Mouse (Mus musculus) MEL (cell line): ENCODE data around the gene Myocd. TPM values are rescaled to one million over a fixed set of nuclear protein-coding genes. Genes with fewer than 3 reads are reported as not detected.

Experiments
- DNase-seq: peaks from one replicate; pipeline ENCODE4 v3.0.0; 2011; ENCODE audit warnings: low read depth, low spot score
- H3K27ac ChIP-seq: 2 replicates; pipeline ENCODE4 v1.5.1; 2012; ENCODE audit warnings: low read depth, mild to moderate bottlenecking, control low read depth, low read length, moderate library complexity; ENCODE audit not compliant: control insufficient read depth
- H3K27me3 ChIP-seq, 2 experiments: fragments of 150-350 bp in 1 of 2; sonication (generic) in 1 of 2; 2 replicates each; pipeline ENCODE4 v1.6.1; 2012; ENCODE audit warnings: low read length in 2 of 2, mild to moderate bottlenecking in 2 of 2, improper control_type of control experiment in 1 of 2, moderate library complexity in 1 of 2; ENCODE audit not compliant: insufficient read depth in 2 of 2, control insufficient read depth in 1 of 2
- H3K36me3 ChIP-seq, 2 experiments: 2 replicates each; pipeline ENCODE4 v1.6.1; 2012 to 2014; ENCODE audit warnings: low read length in 2 of 2, improper control_type of control experiment in 1 of 2, inconsistent platforms in 1 of 2, mild to moderate bottlenecking in 1 of 2; ENCODE audit not compliant: insufficient read depth in 2 of 2, control insufficient read depth in 1 of 2
- H3K4me1 ChIP-seq, 2 experiments: fragments of 150-350 bp in 1 of 2; sonication (generic) in 1 of 2; 2 replicates each; pipeline ENCODE4 v1.6.1; 2012; ENCODE audit warnings: low read length in 2 of 2, improper control_type of control experiment in 1 of 2, mild to moderate bottlenecking in 1 of 2; ENCODE audit not compliant: insufficient read depth in 2 of 2, control insufficient read depth in 1 of 2
- H3K4me3 ChIP-seq, 2 experiments: fragments of 150-350 bp in 1 of 2; sonication (generic) in 1 of 2; 2 replicates each; pipeline ENCODE4 v1.5.1; 2012; ENCODE audit warnings: low read depth in 2 of 2, low read length in 2 of 2, mild to moderate bottlenecking in 2 of 2, moderate library complexity in 2 of 2, control low read depth in 1 of 2, improper control_type of control experiment in 1 of 2; ENCODE audit not compliant: control insufficient read depth in 1 of 2, insufficient read depth in 1 of 2
- H3K79me2 ChIP-seq: 2 replicates; pipeline ENCODE4 v1.6.1; 2012; ENCODE audit warnings: mild to moderate bottlenecking, low read length, moderate library complexity; ENCODE audit not compliant: control insufficient read depth, poor library complexity, insufficient read depth
- H3K9ac ChIP-seq: 2 replicates; pipeline ENCODE4 v1.6.1; 2012; ENCODE audit warnings: low read depth, mild to moderate bottlenecking, control low read depth, low read length, moderate library complexity; ENCODE audit not compliant: control insufficient read depth, poor library complexity, severe bottlenecking
- H3K9me3 ChIP-seq: fragments of 150-350 bp; sonication (generic); replicated peaks from 2 replicates; pipeline ENCODE4 v1.6.1; 2012; ENCODE audit warnings: mild to moderate bottlenecking, low read length, improper control_type of control experiment, moderate library complexity; ENCODE audit not compliant: insufficient read depth
- CTCF ChIP-seq, 3 experiments: IDR thresholded peaks in 2 of 3; conservative IDR thresholded peaks in 1 of 3; 2 replicates each; pipeline ENCODE4 v1.5.1; 2011 to 2012; ENCODE audit warnings: low read length in 3 of 3, low read depth in 2 of 3, mild to moderate bottlenecking in 2 of 3, improper control_type of control experiment in 1 of 3, inconsistent platforms in 1 of 3, mixed read lengths in 1 of 3, moderate library complexity in 1 of 3; ENCODE audit not compliant: control insufficient read depth in 1 of 3, insufficient read depth in 1 of 3, poor library complexity in 1 of 3, severe bottlenecking in 1 of 3
- E2F4 ChIP-seq: IDR thresholded peaks from 2 replicates; pipeline ENCODE4 v1.6.1; 2011; ENCODE audit warnings: low read depth, low read length, improper control_type of control experiment, borderline replicate concordance
- ELF1 ChIP-seq: IDR thresholded peaks from 2 replicates; pipeline ENCODE4 v1.6.1; 2014; ENCODE audit warnings: low read depth, mild to moderate bottlenecking, inconsistent platforms, low read length, improper control_type of control experiment, moderate library complexity
- ETS1 ChIP-seq: IDR thresholded peaks from 2 replicates; pipeline ENCODE4 v1.6.1; 2012; ENCODE audit warnings: low read depth, mild to moderate bottlenecking, inconsistent platforms, low read length, improper control_type of control experiment, moderate library complexity
- HCFC1 ChIP-seq: IDR thresholded peaks from 2 replicates; pipeline ENCODE4 v1.6.1; 2012; ENCODE audit warnings: low read depth, mild to moderate bottlenecking, inconsistent platforms, low read length, improper control_type of control experiment, moderate library complexity
- JUND ChIP-seq: IDR thresholded peaks from 2 replicates; pipeline ENCODE4 v1.6.1; 2011; ENCODE audit warnings: low read depth, mild to moderate bottlenecking, improper control_type of control experiment, low read length
- KAT2A ChIP-seq: conservative IDR thresholded peaks from 2 replicates; pipeline ENCODE4 v1.6.1; 2012; ENCODE audit warnings: low read depth, low read length, improper control_type of control experiment, inconsistent platforms
- MAFK ChIP-seq: IDR thresholded peaks from 2 replicates; pipeline ENCODE4 v1.6.1; 2011; ENCODE audit warnings: low read depth, mild to moderate bottlenecking, low read length, improper control_type of control experiment, borderline replicate concordance
- MAX ChIP-seq: IDR thresholded peaks from 2 replicates; pipeline ENCODE4 v1.6.1; 2011; ENCODE audit warnings: low read length, improper control_type of control experiment
- MEF2A ChIP-seq: IDR thresholded peaks from 2 replicates; pipeline ENCODE4 v1.6.1; 2014; ENCODE audit warnings: low read depth, mild to moderate bottlenecking, inconsistent platforms, low read length, improper control_type of control experiment; ENCODE audit not compliant: poor library complexity, insufficient replicate concordance, severe bottlenecking; ENCODE audit errors: extremely low read depth
- NELFE ChIP-seq: IDR thresholded peaks from 2 replicates; pipeline ENCODE4 v1.6.1; 2011; ENCODE audit warnings: low read depth, low read length, improper control_type of control experiment
- NRF1 ChIP-seq: IDR thresholded peaks from 2 replicates; pipeline ENCODE4 v1.6.1; 2014; ENCODE audit warnings: low read depth, mild to moderate bottlenecking, inconsistent platforms, low read length, improper control_type of control experiment, moderate library complexity; ENCODE audit not compliant: poor library complexity, insufficient read depth, severe bottlenecking
- RAD21 ChIP-seq: IDR thresholded peaks from 2 replicates; pipeline ENCODE4 v1.6.1; 2011; ENCODE audit warnings: mild to moderate bottlenecking, low read depth, low read length, improper control_type of control experiment
- TBP ChIP-seq: IDR thresholded peaks from 2 replicates; pipeline ENCODE4 v1.8.0; 2011; ENCODE audit warnings: low read depth, low read length, improper control_type of control experiment
- TCF12 ChIP-seq: IDR thresholded peaks from 2 replicates; pipeline ENCODE4 v1.6.1; 2014; ENCODE audit warnings: low read depth, mild to moderate bottlenecking, inconsistent platforms, low read length, improper control_type of control experiment, moderate library complexity
- USF2 ChIP-seq, 2 experiments: IDR thresholded peaks; 2 replicates each; pipeline ENCODE4 v1.6.1; 2011 to 2012; ENCODE audit warnings: improper control_type of control experiment in 2 of 2, low read length in 2 of 2, borderline replicate concordance in 1 of 2, inconsistent platforms in 1 of 2, low read depth in 1 of 2, mild to moderate bottlenecking in 1 of 2; ENCODE audit not compliant: insufficient read depth in 1 of 2
- polyA plus RNA-seq, 2 experiments: library from polyadenylated mRNA; stranded (reverse) in 1 of 2; unstranded in 1 of 2; fragments of >175 nt in 1 of 2; fragments of >200 nt in 1 of 2; gene quantifications; 2 replicates each; pipeline versions ENCODE4 v1.2.1 to v1.2.4; 2012; ENCODE audit warnings: low replicate concordance in 2 of 2, low read depth in 1 of 2; ENCODE audit not compliant: insufficient read length in 2 of 2, insufficient read depth in 1 of 2, missing spikeins in 1 of 2
- total RNA-seq: library from RNA; depleted of rRNA; stranded (reverse); fragments of 300-350 nt; gene quantifications from 2 replicates; pipeline ENCODE4 v1.2.3, GENCODE M21; 2012

The Myocd gene
- total and polyA plus RNA-seq, 3 experiments: not detected

DNA sequence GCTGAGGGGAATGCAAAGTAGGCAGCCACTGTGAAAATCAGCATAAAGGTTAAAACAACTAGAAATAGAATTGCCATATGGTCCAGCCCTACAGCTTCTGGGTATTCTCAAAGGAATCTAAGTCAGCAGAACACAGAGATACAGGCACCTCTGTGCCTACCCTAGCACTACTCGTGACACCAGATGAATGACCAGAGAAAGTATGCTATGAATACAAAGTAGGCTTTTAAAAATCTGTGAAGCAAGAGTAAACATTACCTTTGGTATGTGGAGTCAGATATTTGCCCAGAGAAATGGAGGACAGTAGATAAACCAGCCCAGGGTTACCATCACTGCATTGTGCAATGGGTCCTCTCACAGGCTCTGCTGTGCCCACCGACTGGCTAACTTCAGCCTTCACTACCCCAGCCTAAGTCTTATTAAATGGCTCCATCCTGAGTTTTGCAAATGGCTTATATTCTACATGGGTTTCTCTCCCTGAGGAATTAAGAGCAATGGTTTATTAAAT is 132.6 kb downstream of the Myocd start:
- no peaks in the 10 kb centered on the region for H3K9me3 ChIP-seq
- no peaks in the 10 kb centered on the region for H3K4me1 ChIP-seq
- no peak overlapping the region for H3K27ac ChIP-seq
- no peaks in the 10 kb centered on the region for H3K79me2 ChIP-seq
- no peaks in the 10 kb centered on the region for H3K36me3 ChIP-seq
- DNase-seq: no peak
- H3K27me3 ChIP-seq: no peaks in the 10 kb centered on the region
- H3K9ac ChIP-seq: no peak overlapping the region
- no peak overlapping the region for H3K4me3 ChIP-seq
- no peak for TF ChIP-seq CTCF (IDR thresholded peaks at IDR 0.05 in 2 of 3, conservative IDR thresholded peaks at IDR 0.05 in 1 of 3; ENCODE audit: control insufficient read depth in 1 of 3, insufficient read depth in 1 of 3, low read depth in 2 of 3, low read length in 3 of 3, poor library complexity in 1 of 3, severe bottlenecking in 1 of 3)
- no peak for TF ChIP-seq NELFE
- TF ChIP-seq JUND: no peak
- no peak for TF ChIP-seq MAX
- TF ChIP-seq USF2 (IDR thresholded peaks at IDR 0.05; ENCODE audit: borderline replicate concordance in 1 of 2, insufficient read depth in 1 of 2, low read depth in 1 of 2, low read length in 2 of 2): no peak
- no peak for TF ChIP-seq KAT2A
- no peak for TF ChIP-seq TBP
- no peak for TF ChIP-seq TCF12
- TF ChIP-seq HCFC1: no peak
- TF ChIP-seq MAFK: no peak

DNA sequence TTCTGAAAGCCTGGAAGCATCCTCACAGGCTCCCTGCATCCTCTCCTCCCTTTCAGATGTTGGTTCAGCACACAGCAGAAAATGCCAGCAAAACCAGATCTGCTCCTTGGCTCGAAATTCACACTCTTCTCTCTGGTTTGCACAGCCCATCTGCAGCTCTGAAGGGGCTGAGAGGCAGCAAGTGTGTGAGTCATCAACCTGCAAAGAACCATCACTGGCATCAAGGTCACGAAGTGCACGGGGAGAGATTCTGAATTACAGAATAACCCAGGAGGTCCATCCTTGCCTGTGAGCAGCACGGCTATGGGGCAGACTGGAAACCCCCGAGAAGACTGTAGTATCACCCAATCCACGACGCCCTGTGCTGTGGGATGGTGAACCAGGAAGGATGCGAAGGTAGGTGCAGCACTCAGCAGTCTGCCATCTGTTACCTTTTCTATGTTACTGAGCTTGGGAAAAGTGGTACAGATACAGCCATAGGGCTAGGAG is 134.5 kb downstream of the Myocd start:
- no peak for TF ChIP-seq ELF1
- no peak for TF ChIP-seq RAD21
- no peak for TF ChIP-seq NELFE
- TF ChIP-seq MEF2A: no peak
- TF ChIP-seq ETS1: no peak
- no peak for TF ChIP-seq NRF1
- TF ChIP-seq CTCF (IDR thresholded peaks at IDR 0.05 in 2 of 3, conservative IDR thresholded peaks at IDR 0.05 in 1 of 3; ENCODE audit: control insufficient read depth in 1 of 3, insufficient read depth in 1 of 3, low read depth in 2 of 3, low read length in 3 of 3, poor library complexity in 1 of 3, severe bottlenecking in 1 of 3): no peak
- TF ChIP-seq E2F4: no peak

More for the DNA sequence above, 134.5 kb downstream of the Myocd start:
- no peak overlapping the region for H3K27ac ChIP-seq
- H3K9me3 ChIP-seq: no peaks in the 10 kb centered on the region
- no peaks in the 10 kb centered on the region for H3K36me3 ChIP-seq
- no peaks in the 10 kb centered on the region for H3K27me3 ChIP-seq
- DNase-seq: no peak
- no peaks in the 10 kb centered on the region for H3K4me1 ChIP-seq
- H3K9ac ChIP-seq: no peak overlapping the region
- no peaks in the 10 kb centered on the region for H3K79me2 ChIP-seq
- no peak overlapping the region for H3K4me3 ChIP-seq
